Mouse (Mus musculus): ENCODE data around the gene Plod3. TPM values are rescaled to one million over a fixed set of nuclear protein-coding genes. Genes with fewer than 3 reads are reported as not detected.
A peak's percentile ranks its signal among the peaks of the same experiment; 100 is the strongest.

Gene Plod3
- polyA plus RNA-seq, 1 experiment = 44.0 TPM

- no peaks in the 10 kb centered on the region for H3K27me3 ChIP-seq (replicated peaks; ENCODE audit: control insufficient read depth, insufficient read depth, low read length)
- WGBS = 67% methylated on average over 15 of the region's 15 CpGs
- TF ChIP-seq POLR2A (IDR thresholded peaks at IDR 0.05; ENCODE audit: low read depth, low read length) (no peak), CTCF (conservative IDR thresholded peaks at IDR 0.05; ENCODE audit: insufficient read depth, insufficient read length, low read depth, low read length) (no peak)
- no peaks in the 10 kb centered on the region for H3K4me1 ChIP-seq (ENCODE audit: control insufficient read depth, insufficient read depth, low read length)
- DNase-seq = no peak
- H3K27ac ChIP-seq (ENCODE audit: insufficient read depth, low read depth, low read length) = no peak overlapping the region
- no peaks in the 10 kb centered on the region for H3K36me3 ChIP-seq (ENCODE audit: control insufficient read depth, insufficient read depth, low read length)
- H3K4me3 ChIP-seq (ENCODE audit: insufficient read depth, low read depth, low read length) = no peak overlapping the region
These were observed 25.7 kb downstream of the Plod3 start for GRCm38 (mm10) chr5:137012401-137012950.

DNA sequence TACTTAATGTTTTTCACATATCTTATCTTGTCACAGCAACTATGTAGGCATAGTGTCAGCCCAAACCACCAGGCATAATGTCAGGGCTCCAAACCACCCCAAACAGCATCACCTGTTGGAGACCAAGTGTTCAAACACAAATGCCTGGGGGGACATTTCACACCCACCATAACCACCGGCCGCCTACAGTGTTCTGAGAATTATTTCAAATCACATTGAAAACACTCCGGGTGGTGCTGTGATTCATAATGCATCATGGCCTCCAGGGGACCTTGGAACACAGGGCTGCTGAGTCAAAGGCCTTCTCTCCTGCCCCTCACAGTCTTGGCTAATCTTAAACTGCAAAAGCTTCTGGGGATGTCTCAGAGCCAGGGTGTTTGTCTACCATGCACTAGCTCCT lies 29.1 kb downstream of the Plod3 start:
- Histone ChIP-seq H3K36me3 (ENCODE audit: control insufficient read depth, insufficient read depth, low read length) (no peaks in the 10 kb centered on the region), H3K4me3 (ENCODE audit: insufficient read depth, low read depth, low read length) (no peak overlapping the region), H3K4me1 (ENCODE audit: control insufficient read depth, insufficient read depth, low read length) (no peaks in the 10 kb centered on the region), H3K27ac (ENCODE audit: insufficient read depth, low read depth, low read length) (no peak overlapping the region), H3K27me3 (replicated peaks; ENCODE audit: control insufficient read depth, insufficient read depth, low read length) (no peaks in the 10 kb centered on the region)
- no peak for TF ChIP-seq CTCF (conservative IDR thresholded peaks at IDR 0.05; ENCODE audit: insufficient read depth, insufficient read length, low read depth, low read length)
- no peak for TF ChIP-seq POLR2A (IDR thresholded peaks at IDR 0.05; ENCODE audit: low read depth, low read length)
- DNase-seq = no peak
- WGBS = 85% methylated on average over 3 of the region's 3 CpGs

GRCm38 (mm10) chr5:137024318-137024717 lies 37.5 kb downstream of the Plod3 start:
- 31% methylated on average over 3 of the region's 3 CpGs for WGBS
- H3K4me3 ChIP-seq (ENCODE audit: insufficient read depth, low read depth, low read length) = no peak overlapping the region
- TF ChIP-seq POLR2A (IDR thresholded peaks at IDR 0.05; ENCODE audit: low read depth, low read length) (no peak), CTCF (conservative IDR thresholded peaks at IDR 0.05; ENCODE audit: insufficient read depth, insufficient read length, low read depth, low read length) (no peak)
- no peak overlapping the region for H3K27ac ChIP-seq (ENCODE audit: insufficient read depth, low read depth, low read length)
- no peak for DNase-seq
- H3K27me3 ChIP-seq (replicated peaks; ENCODE audit: control insufficient read depth, insufficient read depth, low read length) = no peaks in the 10 kb centered on the region; the same call in 1 of the 2 replicates
- no peaks in the 10 kb centered on the region for H3K36me3 ChIP-seq (ENCODE audit: control insufficient read depth, insufficient read depth, low read length)
- H3K4me1 ChIP-seq (ENCODE audit: control insufficient read depth, insufficient read depth, low read length) = no peaks in the 10 kb centered on the region

DNA sequence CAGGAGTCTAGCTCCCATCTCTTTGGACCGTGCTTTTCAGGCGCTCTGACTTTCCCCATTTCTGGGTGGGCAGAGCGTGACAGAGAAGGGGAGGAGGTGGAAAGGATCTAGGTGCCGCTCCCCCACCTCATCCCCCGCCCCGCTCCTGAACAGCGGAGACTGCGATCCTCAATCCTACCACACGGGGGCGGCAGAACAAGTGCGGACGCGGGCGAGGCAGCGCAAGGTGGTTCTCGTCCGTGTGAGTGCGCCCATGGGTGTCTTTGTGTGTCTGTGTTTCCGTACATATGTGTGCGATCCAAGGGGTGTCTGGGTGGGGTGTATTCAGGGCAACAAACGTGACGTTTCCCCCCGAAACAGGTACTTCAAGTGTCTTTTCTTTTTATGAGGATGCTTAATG lies 38.3 kb downstream of the Plod3 start:
- Histone ChIP-seq H3K27ac (ENCODE audit: insufficient read depth, low read depth, low read length) (no peak overlapping the region), H3K4me1 (ENCODE audit: control insufficient read depth, insufficient read depth, low read length) (no peaks in the 10 kb centered on the region), H3K27me3 (replicated peaks; ENCODE audit: control insufficient read depth, insufficient read depth, low read length) (no peaks in the 10 kb centered on the region; the same call in 1 of the 2 replicates), H3K4me3 (ENCODE audit: insufficient read depth, low read depth, low read length) (no peak overlapping the region), H3K36me3 (ENCODE audit: control insufficient read depth, insufficient read depth, low read length) (no peaks in the 10 kb centered on the region)
- TF ChIP-seq POLR2A (IDR thresholded peaks at IDR 0.05; ENCODE audit: low read depth, low read length) (no peak), CTCF (conservative IDR thresholded peaks at IDR 0.05; ENCODE audit: insufficient read depth, insufficient read length, low read depth, low read length) (peak; percentile 83)
- peak; percentile 69 for DNase-seq
- WGBS = under 1% methylated on average over 23 of the region's 23 CpGs

- WGBS = 22% methylated on average over 4 of the region's 4 CpGs
- H3K36me3 ChIP-seq (ENCODE audit: control insufficient read depth, insufficient read depth, low read length) = no peaks in the 10 kb centered on the region
- H3K4me3 ChIP-seq (ENCODE audit: insufficient read depth, low read depth, low read length) = no peak within 1 kb of the TSS
- TF ChIP-seq POLR2A (IDR thresholded peaks at IDR 0.05; ENCODE audit: low read depth, low read length) = no peak
- no peak for TF ChIP-seq CTCF (conservative IDR thresholded peaks at IDR 0.05; ENCODE audit: insufficient read depth, insufficient read length, low read depth, low read length)
- peaks cover 4% of the 10 kb centered on the region for H3K27me3 ChIP-seq (replicated peaks; ENCODE audit: control insufficient read depth, insufficient read depth, low read length)
- no peak for DNase-seq
- no peak within 1 kb of the TSS for H3K27ac ChIP-seq (ENCODE audit: insufficient read depth, low read depth, low read length)
- H3K4me1 ChIP-seq (ENCODE audit: control insufficient read depth, insufficient read depth, low read length) = no peaks in the 10 kb centered on the region
These were observed 39.3 kb downstream of the Plod3 start, which contains the start of gene Vgf for GRCm38 (mm10) chr5:137026092-137026491. Gene Vgf (plus strand): TSS chr5:137026392.

DNA sequence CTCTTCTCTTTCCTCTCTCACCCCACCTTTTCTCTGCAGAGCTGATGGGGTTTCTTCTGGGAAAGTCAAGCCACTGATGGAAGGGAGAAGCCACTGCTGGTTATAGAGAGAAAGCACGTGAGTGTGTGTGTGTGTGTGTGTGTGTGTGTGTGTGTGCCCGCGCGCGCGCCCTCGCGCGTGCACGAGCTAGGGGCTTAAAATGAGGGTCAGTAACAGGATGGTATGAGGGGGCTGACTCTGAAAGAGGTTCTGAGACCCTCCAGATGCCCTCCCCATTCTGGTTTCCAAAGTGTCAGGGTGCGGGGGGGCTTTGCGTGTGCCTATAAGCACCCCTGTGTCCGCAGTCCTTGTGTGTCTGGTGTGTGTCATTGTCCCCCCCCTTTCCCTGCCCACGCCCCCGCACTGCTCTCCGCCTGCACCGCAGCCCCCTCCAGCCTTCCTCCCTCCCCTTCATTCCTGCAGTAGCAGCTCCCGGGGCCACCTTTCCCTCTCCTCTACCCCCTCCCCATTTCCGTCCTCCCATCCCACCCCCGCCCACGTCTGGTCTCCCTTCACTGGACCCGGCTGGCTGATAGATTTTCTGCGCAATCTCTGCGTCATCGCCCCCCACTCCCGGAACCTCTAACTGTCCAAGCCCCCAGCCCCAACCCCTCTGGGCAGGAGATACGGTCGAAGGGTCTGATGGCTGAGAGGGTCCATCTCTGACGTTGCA lies 41.9 kb downstream of the Plod3 start:
- Histone ChIP-seq H3K4me3 (ENCODE audit: insufficient read depth, low read depth, low read length) (no peak overlapping the region), H3K36me3 (ENCODE audit: control insufficient read depth, insufficient read depth, low read length) (no peaks in the 10 kb centered on the region), H3K27me3 (replicated peaks; ENCODE audit: control insufficient read depth, insufficient read depth, low read length) (peaks cover 5% of the 10 kb centered on the region), H3K4me1 (ENCODE audit: control insufficient read depth, insufficient read depth, low read length) (peaks cover 8% of the 10 kb centered on the region; the same call in 1 of the 2 replicates), H3K27ac (ENCODE audit: insufficient read depth, low read depth, low read length) (no peak overlapping the region)
- 2% methylated on average over 29 of the region's 29 CpGs for WGBS
- no peak for TF ChIP-seq POLR2A (IDR thresholded peaks at IDR 0.05; ENCODE audit: low read depth, low read length)
- TF ChIP-seq CTCF (conservative IDR thresholded peaks at IDR 0.05; ENCODE audit: insufficient read depth, insufficient read length, low read depth, low read length) = no peak
- DNase-seq = no peak

DNA sequence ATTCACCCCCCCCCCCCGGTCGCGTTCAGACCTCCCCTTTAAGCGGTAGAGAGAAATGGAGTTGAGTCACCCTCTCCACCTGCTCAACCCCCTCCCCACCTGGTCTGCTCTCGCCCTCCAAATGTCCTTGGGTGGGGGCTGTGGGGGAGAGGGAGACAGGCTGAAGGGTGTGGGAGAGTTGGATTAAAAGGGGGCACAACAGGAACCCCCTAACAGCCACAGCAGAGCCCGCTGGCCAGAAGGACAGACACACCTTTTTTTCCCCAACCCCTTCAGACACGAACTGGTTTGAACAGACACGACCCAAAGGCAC lies 42.4 kb downstream of the Plod3 start:
- Histone ChIP-seq H3K4me3 (ENCODE audit: insufficient read depth, low read depth, low read length) (no peak overlapping the region), H3K36me3 (ENCODE audit: control insufficient read depth, insufficient read depth, low read length) (no peaks in the 10 kb centered on the region), H3K27ac (ENCODE audit: insufficient read depth, low read depth, low read length) (no peak overlapping the region), H3K27me3 (replicated peaks; ENCODE audit: control insufficient read depth, insufficient read depth, low read length) (peaks cover 5% of the 10 kb centered on the region), H3K4me1 (ENCODE audit: control insufficient read depth, insufficient read depth, low read length) (peaks cover 8% of the 10 kb centered on the region; the same call in 1 of the 2 replicates)
- 3% methylated on average over 8 of the region's 8 CpGs for WGBS
- DNase-seq = no peak
- TF ChIP-seq POLR2A (IDR thresholded peaks at IDR 0.05; ENCODE audit: low read depth, low read length) (no peak), CTCF (conservative IDR thresholded peaks at IDR 0.05; ENCODE audit: insufficient read depth, insufficient read length, low read depth, low read length) (no peak)

All from kidney, adult 2 months (tissue).